Mouse (Mus musculus) heart, postnatal 0 days (tissue): Measurements from ENCODE around the gene Nuak2.

Experiments used
- CTCF ChIP-seq: IDR thresholded peaks from 2 replicates; pipeline ENCODE4 v1.5.1; 2016; ENCODE audit warnings: antibody characterized with exemption, control low read depth, low read depth
- EP300 ChIP-seq: IDR thresholded peaks from 2 replicates; pipeline ENCODE4 v1.6.1; 2016; ENCODE audit warnings: antibody characterized with exemption, low read depth

- peak; percentile 60 for TF ChIP-seq CTCF
- TF ChIP-seq EP300 = no peak
Observed at GRCm38 (mm10) chr1:132306160-132306559, 9.8 kb upstream of the Nuak2 start.
